Mouse (Mus musculus) cerebellum, adult 2 months (tissue): Measurements from ENCODE around the gene Nrxn2.

Source experiments
- CTCF ChIP-seq: fragments of 200-500 bp; IDR thresholded peaks from 2 replicates; pipeline ENCODE4 v1.5.1; 2011; ENCODE audit warnings: low read depth, mild to moderate bottlenecking, control low read depth, low read length, moderate library complexity, borderline replicate concordance; ENCODE audit not compliant: insufficient read depth
- POLR2A ChIP-seq: fragments of 200-500 bp; IDR thresholded peaks from 2 replicates; pipeline ENCODE4 v1.6.1; 2011; ENCODE audit warnings: low read length, control low read depth, borderline replicate concordance; ENCODE audit not compliant: insufficient read depth

GRCm38 (mm10) chr19:6372433-6372832 lies 46.1 kb upstream of the Nrxn2 start:
- no peak for TF ChIP-seq POLR2A
- no peak for TF ChIP-seq CTCF
